Mouse (Mus musculus): ENCODE results near the gene Polr2b. TPM values are rescaled to one million over a fixed set of nuclear protein-coding genes. Genes with fewer than 3 reads are reported as not detected.

The Polr2b gene
- total and polyA plus RNA-seq, 3 experiments, result 3.7 to 179 (median 148) TPM

- no peak for DNase-seq (ENCODE audit: low spot score)
- H3K36me3 ChIP-seq (replicated peaks), result no peaks in the 10 kb centered on the region
- no peaks in the 10 kb centered on the region for H3K27me3 ChIP-seq (ENCODE audit: insufficient read depth, low read length)
- H3K9me3 ChIP-seq (replicated peaks), result peaks cover 15% of the 10 kb centered on the region
- no peaks in the 10 kb centered on the region for H3K4me1 ChIP-seq (ENCODE audit: insufficient read depth, low read depth, low read length)
- H3K4me3 ChIP-seq (ENCODE audit: low read depth, low read length), result no peak overlapping the region
- no peak for ATAC-seq (ENCODE audit: extremely low read depth, insufficient number of reproducible peaks, low FRiP score, poor library complexity, severe bottlenecking)
- TF ChIP-seq TAL1 (conservative IDR thresholded peaks at IDR 0.05; ENCODE audit: low read depth, low read length), result no peak
- TF ChIP-seq GATA2 (IDR thresholded peaks at IDR 0.05; ENCODE audit: borderline replicate concordance, low read depth, low read length), result no peak
- TF ChIP-seq CTCF (IDR thresholded peaks at IDR 0.05; ENCODE audit: low read depth, low read length), result no peak
- TF ChIP-seq GATA1 (IDR thresholded peaks at IDR 0.05; ENCODE audit: borderline replicate concordance, low read length), result no peak
- no peak for TF ChIP-seq POLR2AphosphoS5 (IDR thresholded peaks at IDR 0.05; ENCODE audit: insufficient replicate concordance, low read depth, low read length)
These were observed 75.3 kb downstream of the Polr2b start for GRCm38 (mm10) chr5:77385221-77385620.

- Histone ChIP-seq H3K9me3 (replicated peaks) (peaks cover 16% of the 10 kb centered on the region), H3K27me3 (ENCODE audit: insufficient read depth, low read length) (no peaks in the 10 kb centered on the region), H3K4me3 (ENCODE audit: low read depth, low read length) (no peak overlapping the region), H3K4me1 (ENCODE audit: insufficient read depth, low read depth, low read length) (no peaks in the 10 kb centered on the region), H3K36me3 (replicated peaks) (no peaks in the 10 kb centered on the region)
- DNase-seq (ENCODE audit: low spot score) (no peak), ATAC-seq (ENCODE audit: extremely low read depth, insufficient number of reproducible peaks, low FRiP score, poor library complexity, severe bottlenecking) (no peak)
- TF ChIP-seq POLR2AphosphoS5 (IDR thresholded peaks at IDR 0.05; ENCODE audit: insufficient replicate concordance, low read depth, low read length), result no peak
- no peak for TF ChIP-seq TAL1 (conservative IDR thresholded peaks at IDR 0.05; ENCODE audit: low read depth, low read length)
- no peak for TF ChIP-seq GATA1 (IDR thresholded peaks at IDR 0.05; ENCODE audit: borderline replicate concordance, low read length)
- TF ChIP-seq CTCF (IDR thresholded peaks at IDR 0.05; ENCODE audit: low read depth, low read length), result no peak
- TF ChIP-seq GATA2 (IDR thresholded peaks at IDR 0.05; ENCODE audit: borderline replicate concordance, low read depth, low read length), result no peak
These were observed 76.1 kb downstream of the Polr2b start for GRCm38 (mm10) chr5:77385900-77386595.

- Histone ChIP-seq H3K4me3 (ENCODE audit: low read depth, low read length) (no peak overlapping the region), H3K4me1 (ENCODE audit: insufficient read depth, low read depth, low read length) (no peaks in the 10 kb centered on the region), H3K27me3 (ENCODE audit: insufficient read depth, low read length) (no peaks in the 10 kb centered on the region), H3K36me3 (replicated peaks) (no peaks in the 10 kb centered on the region), H3K9me3 (replicated peaks) (peaks cover 18% of the 10 kb centered on the region)
- ATAC-seq (ENCODE audit: extremely low read depth, insufficient number of reproducible peaks, low FRiP score, poor library complexity, severe bottlenecking) (no peak), DNase-seq (ENCODE audit: low spot score) (no peak)
- TF ChIP-seq GATA1 (IDR thresholded peaks at IDR 0.05; ENCODE audit: borderline replicate concordance, low read length), result no peak
- no peak for TF ChIP-seq TAL1 (conservative IDR thresholded peaks at IDR 0.05; ENCODE audit: low read depth, low read length)
- no peak for TF ChIP-seq CTCF (IDR thresholded peaks at IDR 0.05; ENCODE audit: low read depth, low read length)
- TF ChIP-seq GATA2 (IDR thresholded peaks at IDR 0.05; ENCODE audit: borderline replicate concordance, low read depth, low read length), result no peak
- no peak for TF ChIP-seq POLR2AphosphoS5 (IDR thresholded peaks at IDR 0.05; ENCODE audit: insufficient replicate concordance, low read depth, low read length)
These were observed 76.9 kb downstream of the Polr2b start for GRCm38 (mm10) chr5:77386596-77387413.

GRCm38 (mm10) chr5:77387414-77387704 lies 77.4 kb downstream of the Polr2b start:
- Histone ChIP-seq H3K4me3 (ENCODE audit: low read depth, low read length) (no peak overlapping the region), H3K9me3 (replicated peaks) (peaks cover 18% of the 10 kb centered on the region), H3K27me3 (ENCODE audit: insufficient read depth, low read length) (no peaks in the 10 kb centered on the region), H3K36me3 (replicated peaks) (no peaks in the 10 kb centered on the region), H3K4me1 (ENCODE audit: insufficient read depth, low read depth, low read length) (no peaks in the 10 kb centered on the region)
- ATAC-seq (ENCODE audit: extremely low read depth, insufficient number of reproducible peaks, low FRiP score, poor library complexity, severe bottlenecking) (no peak), DNase-seq (ENCODE audit: low spot score) (no peak)
- TF ChIP-seq POLR2AphosphoS5 (IDR thresholded peaks at IDR 0.05; ENCODE audit: insufficient replicate concordance, low read depth, low read length) (no peak), GATA2 (IDR thresholded peaks at IDR 0.05; ENCODE audit: borderline replicate concordance, low read depth, low read length) (no peak), GATA1 (IDR thresholded peaks at IDR 0.05; ENCODE audit: borderline replicate concordance, low read length) (no peak), CTCF (IDR thresholded peaks at IDR 0.05; ENCODE audit: low read depth, low read length) (no peak), TAL1 (conservative IDR thresholded peaks at IDR 0.05; ENCODE audit: low read depth, low read length) (no peak)

- Histone ChIP-seq H3K9me3 (replicated peaks) (peaks cover 18% of the 10 kb centered on the region), H3K36me3 (replicated peaks) (no peaks in the 10 kb centered on the region), H3K27me3 (ENCODE audit: insufficient read depth, low read length) (no peaks in the 10 kb centered on the region), H3K4me3 (ENCODE audit: low read depth, low read length) (no peak overlapping the region), H3K4me1 (ENCODE audit: insufficient read depth, low read depth, low read length) (no peaks in the 10 kb centered on the region)
- no peak for DNase-seq (ENCODE audit: low spot score)
- ATAC-seq (ENCODE audit: extremely low read depth, insufficient number of reproducible peaks, low FRiP score, poor library complexity, severe bottlenecking), result no peak
- TF ChIP-seq GATA2 (IDR thresholded peaks at IDR 0.05; ENCODE audit: borderline replicate concordance, low read depth, low read length), result no peak
- no peak for TF ChIP-seq GATA1 (IDR thresholded peaks at IDR 0.05; ENCODE audit: borderline replicate concordance, low read length)
- TF ChIP-seq POLR2AphosphoS5 (IDR thresholded peaks at IDR 0.05; ENCODE audit: insufficient replicate concordance, low read depth, low read length), result no peak
- no peak for TF ChIP-seq CTCF (IDR thresholded peaks at IDR 0.05; ENCODE audit: low read depth, low read length)
- TF ChIP-seq TAL1 (conservative IDR thresholded peaks at IDR 0.05; ENCODE audit: low read depth, low read length), result no peak
These were observed 78.4 kb downstream of the Polr2b start for GRCm38 (mm10) chr5:77388359-77388758.

- no peak for ATAC-seq (ENCODE audit: extremely low read depth, insufficient number of reproducible peaks, low FRiP score, poor library complexity, severe bottlenecking)
- Histone ChIP-seq H3K9me3 (replicated peaks) (peaks cover 16% of the 10 kb centered on the region), H3K36me3 (replicated peaks) (no peaks in the 10 kb centered on the region), H3K4me1 (ENCODE audit: insufficient read depth, low read depth, low read length) (no peaks in the 10 kb centered on the region), H3K27me3 (ENCODE audit: insufficient read depth, low read length) (no peaks in the 10 kb centered on the region), H3K4me3 (ENCODE audit: low read depth, low read length) (no peak overlapping the region)
- TF ChIP-seq CTCF (IDR thresholded peaks at IDR 0.05; ENCODE audit: low read depth, low read length), result no peak
- no peak for TF ChIP-seq GATA1 (IDR thresholded peaks at IDR 0.05; ENCODE audit: borderline replicate concordance, low read length)
- no peak for TF ChIP-seq TAL1 (conservative IDR thresholded peaks at IDR 0.05; ENCODE audit: low read depth, low read length)
- no peak for TF ChIP-seq POLR2AphosphoS5 (IDR thresholded peaks at IDR 0.05; ENCODE audit: insufficient replicate concordance, low read depth, low read length)
- no peak for TF ChIP-seq GATA2 (IDR thresholded peaks at IDR 0.05; ENCODE audit: borderline replicate concordance, low read depth, low read length)
- DNase-seq (ENCODE audit: low spot score), result no peak
These were observed 80.3 kb downstream of the Polr2b start for GRCm38 (mm10) chr5:77390272-77390671.

Measured in G1E (cell line).